Mouse (Mus musculus) CH12.LX (cell line): ENCODE data around the gene Olfr455. TPM values are rescaled to one million over a fixed set of nuclear protein-coding genes. Genes with fewer than 3 reads are reported as not detected.

Experiments
- DNase-seq: peaks from one replicate; pipeline ENCODE4 v3.0.0-alpha.2; 2013; ENCODE audit errors: extremely low read depth
- H3K27ac ChIP-seq: 2 replicates; pipeline ENCODE4 v1.5.1; 2012; ENCODE audit warnings: low read depth, mild to moderate bottlenecking, control low read depth, moderate library complexity; ENCODE audit not compliant: insufficient read depth
- H3K27me3 ChIP-seq: replicated peaks from 2 replicates; pipeline ENCODE3; 2012; ENCODE audit warnings: inconsistent platforms
- H3K36me3 ChIP-seq, 2 experiments: replicated peaks in 1 of 2; 2 replicates each; pipeline versions ENCODE3 to v1.6.1; 2012; ENCODE audit warnings: inconsistent platforms in 1 of 2, low read length in 1 of 2, mild to moderate bottlenecking in 1 of 2, mixed read lengths in 1 of 2, moderate library complexity in 1 of 2; ENCODE audit not compliant: control insufficient read depth in 1 of 2, insufficient read depth in 1 of 2
- H3K4me1 ChIP-seq, 2 experiments: 2 replicates each; pipeline ENCODE4 v1.6.1; 2012; ENCODE audit warnings: inconsistent platforms in 1 of 2, moderate library complexity in 1 of 2; ENCODE audit not compliant: insufficient read depth in 2 of 2, control insufficient read depth in 1 of 2
- H3K4me2 ChIP-seq: 2 replicates; pipeline ENCODE4 v1.6.1; 2012; ENCODE audit warnings: low read depth, mild to moderate bottlenecking, control low read depth; ENCODE audit not compliant: poor library complexity, insufficient read depth, severe bottlenecking
- H3K4me3 ChIP-seq, 3 experiments: fragments of 150-350 bp in 1 of 3; sonication (generic) in 1 of 3; replicated peaks in 1 of 3; 2 replicates each; pipeline versions ENCODE3 to v1.5.1; 2011 to 2012; ENCODE audit warnings: low read depth in 2 of 3, low read length in 2 of 3, mild to moderate bottlenecking in 2 of 3, moderate library complexity in 2 of 3, control low read depth in 1 of 3, improper control_type of control experiment in 1 of 3, inconsistent platforms in 1 of 3, mixed read lengths in 1 of 3; ENCODE audit not compliant: poor library complexity in 1 of 3
- H3K79me2 ChIP-seq: replicated peaks from 2 replicates; pipeline ENCODE4 v1.6.1; 2012; ENCODE audit warnings: mild to moderate bottlenecking, moderate library complexity; ENCODE audit not compliant: control insufficient read depth, poor library complexity, insufficient read depth, severe bottlenecking; ENCODE audit errors: extremely low read depth
- H3K9ac ChIP-seq: 2 replicates; pipeline ENCODE4 v1.6.1; 2012; ENCODE audit warnings: low read depth, mild to moderate bottlenecking, control low read depth, moderate library complexity; ENCODE audit not compliant: insufficient read depth
- H3K9me3 ChIP-seq: replicated peaks from 2 replicates; pipeline ENCODE3; 2012; ENCODE audit warnings: low read length, inconsistent platforms, mixed read lengths
- CHD2 ChIP-seq: IDR thresholded peaks from 2 replicates; pipeline ENCODE4 v1.6.1; 2011; ENCODE audit warnings: low read length, improper control_type of control experiment
- CTCF ChIP-seq, 2 experiments: IDR thresholded peaks in 1 of 2; conservative IDR thresholded peaks in 1 of 2; 2 replicates each; pipeline ENCODE4 v1.5.1; 2011 to 2012; ENCODE audit warnings: low read depth in 2 of 2, low read length in 2 of 2, improper control_type of control experiment in 1 of 2, inconsistent platforms in 1 of 2, mild to moderate bottlenecking in 1 of 2, moderate library complexity in 1 of 2
- E2F4 ChIP-seq: IDR thresholded peaks from 2 replicates; pipeline ENCODE4 v1.6.1; 2011; ENCODE audit warnings: low read depth, low read length, improper control_type of control experiment; ENCODE audit not compliant: insufficient replicate concordance
- ELF1 ChIP-seq: IDR thresholded peaks from 2 replicates; pipeline ENCODE4 v1.6.1; 2014; ENCODE audit warnings: low read depth, mild to moderate bottlenecking, inconsistent platforms, low read length, improper control_type of control experiment
- EP300 ChIP-seq: IDR thresholded peaks from 2 replicates; pipeline ENCODE4 v1.6.1; 2011; ENCODE audit warnings: low read length, improper control_type of control experiment
- ETS1 ChIP-seq: conservative IDR thresholded peaks from 2 replicates; pipeline ENCODE4 v1.6.1; 2012; ENCODE audit warnings: low read depth, mild to moderate bottlenecking, inconsistent platforms, low read length, improper control_type of control experiment, moderate library complexity
- JUN ChIP-seq: IDR thresholded peaks from 2 replicates; pipeline ENCODE4 v1.6.1; 2011; ENCODE audit warnings: low read depth, mild to moderate bottlenecking, low read length, improper control_type of control experiment, moderate library complexity; ENCODE audit not compliant: insufficient read depth
- JUND ChIP-seq: conservative IDR thresholded peaks from 2 replicates; pipeline ENCODE4 v1.6.1; 2011; ENCODE audit warnings: low read depth, low read length, improper control_type of control experiment
- MAZ ChIP-seq: IDR thresholded peaks from 2 replicates; pipeline ENCODE4 v1.6.1; 2012; ENCODE audit warnings: low read depth, mild to moderate bottlenecking, inconsistent platforms, low read length, improper control_type of control experiment, moderate library complexity
- MEF2A ChIP-seq: IDR thresholded peaks from 2 replicates; pipeline ENCODE4 v1.6.1; 2014; ENCODE audit warnings: low read depth, mild to moderate bottlenecking, inconsistent platforms, low read length, improper control_type of control experiment, borderline replicate concordance
- NELFE ChIP-seq: IDR thresholded peaks from 2 replicates; pipeline ENCODE4 v1.6.1; 2011; ENCODE audit warnings: low read depth, low read length, improper control_type of control experiment
- POLR2A ChIP-seq: IDR thresholded peaks from 2 replicates; pipeline ENCODE4 v1.6.1; 2011; ENCODE audit warnings: low read depth, mild to moderate bottlenecking, improper control_type of control experiment, low read length
- RAD21 ChIP-seq: IDR thresholded peaks from 2 replicates; pipeline ENCODE4 v1.6.1; 2011; ENCODE audit warnings: low read depth, mild to moderate bottlenecking, low read length, improper control_type of control experiment, moderate library complexity
- TBP ChIP-seq: conservative IDR thresholded peaks from 2 replicates; pipeline ENCODE4 v1.6.1; 2011; ENCODE audit warnings: low read depth, low read length, improper control_type of control experiment
- ZC3H11A ChIP-seq: IDR thresholded peaks from 2 replicates; pipeline ENCODE4 v1.6.1; 2012; ENCODE audit warnings: low read depth, mild to moderate bottlenecking, inconsistent platforms, low read length, improper control_type of control experiment
- ZKSCAN1 ChIP-seq: IDR thresholded peaks from 2 replicates; pipeline ENCODE4 v1.6.1; 2012; ENCODE audit warnings: low read depth, inconsistent platforms, low read length, improper control_type of control experiment, borderline replicate concordance
- ZMIZ1 ChIP-seq: IDR thresholded peaks from 2 replicates; pipeline ENCODE4 v1.6.1; 2012; ENCODE audit warnings: low read depth, mild to moderate bottlenecking, inconsistent platforms, low read length, improper control_type of control experiment
- dilution Hi-C: fragments of 300-500 bp; cut with MboI; formaldehyde crosslinking; loops from 2 replicates; pipeline ENCODE4 v1.14.3; 2020; ENCODE audit warnings: low sequenced_read_pairs; ENCODE audit not compliant: extremely low pct_unique_long_range_greater_than_20kb, extremely low pct_ligation_motif_present
- in situ Hi-C: fragments of 300-500 bp; cut with MboI; formaldehyde crosslinking; loops from 3 replicates; pipeline ENCODE4 v1.14.3; 2019; ENCODE audit warnings: low sequenced_read_pairs, low pct_ligation_motif_present, low pct_unique_long_range_greater_than_20kb, mixed read lengths
- polyA plus RNA-seq: library from polyadenylated mRNA; unstranded; fragments of >175 nt; gene quantifications from 2 replicates; pipeline ENCODE4 v1.2.1, GENCODE M21; 2012; ENCODE audit warnings: low read depth; ENCODE audit not compliant: insufficient read length
- total RNA-seq, 2 experiments: library from RNA; depleted of rRNA; stranded (reverse); fragments of 300-350 nt in 1 of 2; fragments of >200 nt in 1 of 2; gene quantifications; 2 replicates each; pipeline ENCODE4 v1.2.3; 2012 to 2014

The Olfr455 gene
- total and polyA plus RNA-seq, 3 experiments: not detected

DNA sequence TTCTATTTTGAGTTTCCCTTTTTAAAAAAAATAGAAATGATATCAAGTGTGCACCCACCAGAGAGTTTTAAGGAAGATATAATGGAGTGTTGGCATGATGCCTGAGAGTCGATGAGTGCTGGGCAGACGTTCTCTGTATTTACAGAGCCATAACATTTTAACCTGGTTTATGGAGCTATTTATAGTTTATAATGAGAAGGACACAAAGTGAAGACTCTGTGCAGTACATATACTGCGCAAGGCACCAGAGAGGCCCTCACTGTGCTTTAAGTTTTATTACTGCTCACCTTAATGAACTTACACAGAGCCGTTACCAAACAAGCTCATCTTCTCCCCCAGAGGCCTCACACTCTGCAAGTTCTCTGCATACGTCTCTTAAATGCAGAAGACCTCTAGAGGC lies 13.5 kb upstream of the Olfr455 start:
- no peak for DNase-seq
- Histone ChIP-seq H3K9ac (no peak overlapping the region), H3K27ac (no peak overlapping the region), H3K9me3 (no peaks in the 10 kb centered on the region), H3K36me3 (no peaks in the 10 kb centered on the region), H3K4me1 (no peaks in the 10 kb centered on the region), H3K4me3 (no peak overlapping the region), H3K27me3 (no peaks in the 10 kb centered on the region), H3K79me2 (no peaks in the 10 kb centered on the region), H3K4me2 (no peak overlapping the region)
- TF ChIP-seq ELF1 (no peak), ZMIZ1 (no peak), CTCF (conservative IDR thresholded peaks at IDR 0.05 in 1 of 2, IDR thresholded peaks at IDR 0.05 in 1 of 2; ENCODE audit: low read depth in 2 of 2, low read length in 2 of 2) (no peak), RAD21 (no peak), ZKSCAN1 (no peak), EP300 (no peak), CHD2 (no peak), NELFE (no peak), MEF2A (no peak), MAZ (no peak), E2F4 (no peak), TBP (no peak), ETS1 (no peak), ZC3H11A (no peak)
- in situ Hi-C loops (no loop called here), dilution Hi-C loops (no loop called here)

DNA sequence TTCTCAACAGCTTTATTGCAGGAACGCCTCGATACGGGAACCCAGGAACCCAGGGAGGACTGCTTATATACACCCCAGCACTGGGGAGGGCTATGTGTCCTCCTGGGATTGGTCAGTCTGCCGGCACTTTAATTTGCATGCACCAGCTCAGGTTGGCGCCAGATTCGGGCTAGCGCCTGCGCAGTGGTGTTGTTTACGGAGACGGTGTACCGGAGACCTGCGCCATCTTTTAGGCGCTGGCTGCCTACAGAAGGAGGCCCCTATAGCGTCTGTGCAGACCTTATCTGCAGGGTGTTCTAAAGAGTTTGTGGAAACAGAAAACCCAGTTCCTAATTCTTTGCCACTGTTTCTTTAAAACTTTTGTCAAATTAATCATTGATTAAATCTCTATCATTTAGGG lies 11.3 kb upstream of the Olfr455 start:
- Histone ChIP-seq H3K9me3 (no peaks in the 10 kb centered on the region), H3K27me3 (no peaks in the 10 kb centered on the region), H3K27ac (no peak overlapping the region), H3K79me2 (no peaks in the 10 kb centered on the region), H3K36me3 (no peaks in the 10 kb centered on the region), H3K9ac (no peak overlapping the region), H3K4me1 (no peaks in the 10 kb centered on the region), H3K4me3 (no peak overlapping the region), H3K4me2 (no peak overlapping the region)
- dilution Hi-C loops (no loop called here), in situ Hi-C loops (no loop called here)
- no peak for TF ChIP-seq RAD21
- no peak for DNase-seq

GRCm38 (mm10) chr6:42546180-42546579 lies 1.2 kb downstream of the Olfr455 start:
- in situ Hi-C loops: no loop called here

More at GRCm38 (mm10) chr6:42546180-42546579, 1.2 kb downstream of the Olfr455 start:
- no peak overlapping the region for H3K4me3 ChIP-seq
- H3K27me3 ChIP-seq: no peaks in the 10 kb centered on the region
- no peak for DNase-seq
- dilution Hi-C loops: no loop called here
- no peaks in the 10 kb centered on the region for H3K36me3 ChIP-seq
- H3K79me2 ChIP-seq: no peaks in the 10 kb centered on the region
- no peak overlapping the region for H3K4me2 ChIP-seq
- no peak overlapping the region for H3K9ac ChIP-seq
- H3K4me1 ChIP-seq: no peaks in the 10 kb centered on the region
- no peaks in the 10 kb centered on the region for H3K9me3 ChIP-seq
- H3K27ac ChIP-seq: no peak overlapping the region
- TF ChIP-seq JUND: no peak
- TF ChIP-seq POLR2A: no peak
- TF ChIP-seq ZKSCAN1: no peak
- TF ChIP-seq JUN: no peak
